Mouse (Mus musculus): ENCODE data around the gene Psg16.
"Not testable (repeated sequence)": the region's sequence is repeated elsewhere in the genome, so short reads cannot be mapped to it uniquely, and the experiment has no call there.

The Psg16 gene

DNA sequence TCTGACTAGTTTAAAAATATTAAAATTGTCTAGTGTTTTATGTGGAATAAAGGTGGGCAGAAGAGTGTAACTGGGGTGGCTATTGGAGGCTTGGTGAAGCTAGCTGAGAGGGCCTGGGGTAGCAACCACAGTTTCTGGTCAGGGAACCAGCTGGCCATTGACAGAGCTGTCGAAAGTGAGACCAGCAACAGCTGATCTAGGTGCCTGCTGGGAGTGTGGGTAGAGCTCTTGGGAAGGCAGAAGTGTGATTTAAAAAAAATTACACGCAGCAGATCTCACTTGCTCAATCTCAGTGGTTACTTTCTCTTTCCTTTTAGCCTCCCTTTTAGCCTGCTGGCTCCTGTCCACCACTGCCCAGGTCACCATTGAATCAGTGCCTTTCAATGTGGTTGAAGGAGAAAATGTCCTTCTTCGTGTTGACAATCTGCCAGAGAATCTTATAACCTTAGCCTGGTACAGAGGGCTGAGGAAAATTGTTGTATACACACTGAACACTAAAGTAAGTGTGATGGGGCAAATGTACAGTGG is 16.3 kb downstream of the Psg16 start:
- DNase-seq (ENCODE audit: low read depth in 1 of 2, low spot score in 2 of 2), result no peak

DNA sequence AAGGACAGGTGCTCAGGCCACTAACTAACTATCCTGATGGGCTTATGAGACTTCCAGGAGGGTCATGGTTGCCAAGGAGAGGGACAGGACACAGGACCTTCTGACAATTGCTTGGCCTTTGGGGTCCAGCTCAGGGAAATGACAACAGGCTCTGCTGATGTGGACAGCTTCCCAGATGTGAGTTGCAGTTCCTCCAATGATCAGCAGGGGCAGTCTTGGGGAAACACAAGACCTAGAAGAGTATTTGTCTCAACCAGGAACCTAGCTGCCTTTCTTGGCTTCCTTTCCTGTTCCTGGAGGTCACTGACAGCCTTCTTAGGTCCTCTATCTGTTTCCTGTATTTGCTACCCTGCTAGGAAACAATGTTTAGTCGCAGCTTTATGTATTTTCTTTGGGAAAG is 17.4 kb downstream of the Psg16 start:
- no peak for DNase-seq (ENCODE audit: low read depth in 1 of 2, low spot score in 2 of 2)

DNA sequence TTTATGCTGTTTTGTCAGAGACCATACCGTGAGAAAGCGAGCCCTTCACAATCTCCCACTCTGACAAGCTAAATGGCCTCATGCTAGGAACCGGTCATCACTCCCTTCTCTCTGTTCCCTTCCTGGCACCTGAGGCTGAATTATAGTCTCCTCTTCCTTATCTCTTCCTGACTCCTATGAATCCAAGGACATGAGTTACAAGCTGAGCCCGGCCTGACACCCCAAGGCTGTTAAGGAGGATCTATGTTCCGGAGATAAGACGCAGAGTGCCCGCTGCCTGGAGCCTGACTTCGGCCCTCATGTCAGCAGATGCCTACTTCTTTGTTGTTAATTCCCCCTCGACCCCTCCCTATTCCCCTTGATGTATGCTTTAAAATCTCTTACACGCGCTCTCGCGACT is 27.8 kb downstream of the Psg16 start:
- DNase-seq (ENCODE audit: low read depth in 1 of 2, low spot score in 2 of 2), result not testable (repeated sequence)

- no peak for DNase-seq (ENCODE audit: low read depth in 1 of 2, low spot score in 2 of 2)
Observed at GRCm38 (mm10) chr7:17135307-17135706, 61.5 kb downstream of the Psg16 start.

DNA sequence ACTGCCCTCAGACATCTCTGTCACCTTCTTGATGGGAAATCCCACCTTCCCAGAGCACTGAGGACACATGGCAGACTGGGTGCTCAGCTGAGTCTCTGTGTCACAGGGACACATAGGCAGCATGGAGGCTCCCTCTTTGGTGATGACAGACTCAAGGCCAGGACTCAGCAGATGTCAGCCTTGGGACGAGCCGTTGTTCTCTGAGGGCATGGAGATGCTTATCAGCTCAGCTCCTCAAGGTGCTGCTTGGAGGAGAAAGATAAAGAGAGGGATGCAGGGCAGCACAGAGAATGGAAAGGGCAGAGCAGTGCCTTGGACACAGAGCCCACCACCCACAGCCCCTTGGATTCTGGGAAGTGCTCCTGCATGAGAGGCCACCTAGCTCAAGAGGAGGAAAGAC is 76.1 kb downstream of the Psg16 start, which contains the start of gene Ceacam3:
TSS of gene Ceacam3 (plus strand) at position 352 of the 400 bp plus-strand sequence.
- DNase-seq (ENCODE audit: low read depth in 1 of 2, low spot score in 2 of 2), result no peak

DNA sequence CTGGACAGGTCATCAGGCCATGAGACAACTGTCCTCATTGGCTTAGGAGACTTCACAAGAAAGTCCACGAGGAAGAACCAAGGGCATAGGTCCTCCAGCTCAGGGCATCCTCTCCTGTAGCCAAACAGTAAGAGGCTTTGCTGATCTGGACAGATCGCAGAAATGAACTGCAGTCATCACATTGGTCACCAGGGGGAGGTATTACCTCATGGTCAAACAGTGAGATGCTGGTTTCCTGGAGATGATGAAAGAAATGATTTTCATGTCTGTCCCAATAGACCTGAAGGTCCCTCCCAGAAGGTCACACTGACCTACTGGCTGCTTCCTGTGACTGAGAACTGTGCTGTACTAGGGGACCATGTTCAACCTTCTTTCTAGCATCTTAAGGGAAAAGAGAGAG is 81.8 kb downstream of the Psg16 start:
- no peak for DNase-seq (ENCODE audit: low read depth in 1 of 2, low spot score in 2 of 2)

- DNase-seq (ENCODE audit: low read depth in 1 of 2, low spot score in 2 of 2), result no peak
Observed at GRCm38 (mm10) chr7:17156885-17157677, 83.2 kb downstream of the Psg16 start.

- no peak for DNase-seq (ENCODE audit: low read depth in 1 of 2, low spot score in 2 of 2)
Observed at GRCm38 (mm10) chr7:17159011-17159410, 85.2 kb downstream of the Psg16 start.

DNA sequence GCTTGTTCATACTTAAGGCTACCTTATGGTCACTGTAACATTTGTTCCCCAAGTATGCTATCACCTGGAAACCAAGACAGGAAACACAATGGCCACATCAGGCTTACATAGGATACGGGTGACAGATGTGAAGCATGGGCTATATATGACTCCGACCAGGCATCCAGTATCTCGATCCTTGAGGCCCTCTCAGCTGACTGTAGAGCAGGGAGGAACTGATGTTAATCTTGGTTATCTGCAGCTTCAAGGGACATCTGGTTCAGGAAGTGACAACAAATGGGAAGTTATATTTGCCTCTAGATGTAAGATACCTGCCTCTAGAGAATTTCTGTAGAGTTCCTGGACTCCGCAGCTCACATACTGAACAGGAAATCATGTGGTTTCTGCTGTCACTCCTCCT is 98.0 kb downstream of the Psg16 start:
- DNase-seq (ENCODE audit: low read depth in 1 of 2, low spot score in 2 of 2), result no peak

Measured in monocyte, adult 2 months (primary cell).